Mouse (Mus musculus): Measurements from ENCODE around the gene Fbxw7.

DNA sequence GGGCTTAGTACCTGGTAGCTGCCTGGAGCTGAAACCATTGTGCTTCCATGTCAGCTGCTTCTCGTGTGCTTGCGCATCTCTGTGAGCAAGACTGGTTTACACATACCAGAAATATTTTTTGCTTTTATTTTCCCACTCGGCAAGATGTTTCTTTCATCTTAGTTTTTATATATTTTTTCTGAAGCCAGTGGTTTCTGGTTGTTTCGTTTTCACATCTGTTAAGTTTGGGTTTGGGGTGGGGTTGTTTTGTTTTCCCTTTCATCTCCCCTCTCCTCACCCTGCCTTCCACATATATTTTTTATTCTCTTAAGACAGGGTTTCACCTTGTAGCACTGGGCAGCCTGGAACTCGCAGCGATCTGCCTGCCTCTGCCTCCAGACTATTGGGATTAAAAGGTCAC lies 44.5 kb upstream of the Fbxw7 start:
- TF ChIP-seq CTCF (IDR thresholded peaks at IDR 0.05; ENCODE audit: low read depth) (no peak), EP300 (IDR thresholded peaks at IDR 0.05; ENCODE audit: low read depth) (no peak)
